Mouse (Mus musculus) midbrain, embryonic 13.5 days (tissue): ENCODE data around the gene Dpt. TPM values are rescaled to one million over a fixed set of nuclear protein-coding genes. Genes with fewer than 3 reads are reported as not detected.
A peak's percentile ranks its signal among the peaks of the same experiment; 100 is the strongest.
"Not testable (repeated sequence)": the region's sequence is repeated elsewhere in the genome, so short reads cannot be mapped to it uniquely, and the experiment has no call there.

Experiments used
- ATAC-seq: fragments of 200-750 bp; cut with Nextera tagmentation; 2 replicates; pipeline ENCODE4 v1.8.0; 2017; ENCODE audit warnings: mild to moderate bottlenecking, moderate TSS enrichment, moderate library complexity
- H3K27ac ChIP-seq: fragments of 300-500 bp; sonication (generic); 2 replicates; pipeline ENCODE4 v1.5.1; 2015; ENCODE audit warnings: inconsistent platforms, mild to moderate bottlenecking, moderate library complexity
- H3K27me3 ChIP-seq: fragments of 300-500 bp; sonication (generic); 2 replicates; pipeline ENCODE4 v1.6.1; 2015; ENCODE audit warnings: mild to moderate bottlenecking, inconsistent platforms
- H3K36me3 ChIP-seq: fragments of 300-500 bp; sonication (generic); 2 replicates; pipeline ENCODE4 v1.6.1; 2015; ENCODE audit warnings: mild to moderate bottlenecking, inconsistent platforms
- H3K4me1 ChIP-seq: fragments of 300-500 bp; sonication (generic); replicated peaks from 2 replicates; pipeline ENCODE4 v1.6.1; 2015; ENCODE audit warnings: inconsistent platforms
- H3K4me2 ChIP-seq: fragments of 300-500 bp; sonication (generic); replicated peaks from 2 replicates; pipeline ENCODE4 v1.6.1; 2015; ENCODE audit warnings: moderate library complexity, mild to moderate bottlenecking, inconsistent platforms
- H3K4me3 ChIP-seq: fragments of 300-500 bp; sonication (generic); replicated peaks from 2 replicates; pipeline ENCODE4 v1.5.1; 2015; ENCODE audit warnings: mild to moderate bottlenecking, inconsistent platforms
- H3K9ac ChIP-seq: fragments of 300-500 bp; sonication (generic); replicated peaks from 2 replicates; pipeline ENCODE4 v1.6.1; 2015; ENCODE audit warnings: mild to moderate bottlenecking, inconsistent platforms
- H3K9me3 ChIP-seq: fragments of 300-500 bp; sonication (generic); 2 replicates; pipeline ENCODE4 v1.6.1; 2016; ENCODE audit warnings: mild to moderate bottlenecking, inconsistent platforms
- WGBS: fragments of 180-500 bp; shearing (Covaris S2); methylation state at CpG from one replicate; pipeline ENCODE4 v1.1.7; 2015; 5-methylcytosine and 5-hydroxymethylcytosine counted together
- polyA plus RNA-seq: library from polyadenylated mRNA; unstranded; fragments of >200 nt; fragmentation: Nextera tagmentation; extraction: Ambion mirVana; gene quantifications from 2 replicates; pipeline ENCODE4 v1.2.1, GENCODE M21; 2015

Dpt gene
- polyA plus RNA-seq, 1 experiment from 2014 or later, result not detected

DNA sequence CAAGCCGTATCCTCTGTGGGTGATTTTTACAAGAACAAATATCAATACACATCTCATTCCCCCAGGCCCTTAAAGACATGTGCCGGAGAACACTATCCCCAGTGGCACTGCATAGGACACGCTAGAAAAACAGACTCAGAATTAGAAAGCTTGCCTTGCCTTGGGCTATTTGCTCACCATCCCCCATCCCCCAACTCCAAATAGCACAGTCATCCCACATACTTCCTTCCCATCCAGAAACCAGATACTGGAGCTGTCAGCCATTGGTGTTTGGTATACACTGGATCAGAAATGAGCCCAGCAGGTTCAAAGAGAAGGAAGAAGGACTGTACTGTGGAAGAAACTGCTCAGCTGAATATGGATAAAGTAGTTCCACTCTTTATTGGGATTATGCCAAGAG is 25.4 kb downstream of the Dpt start:
- 65% methylated on average over 3 of the region's 3 CpGs for WGBS
- H3K27me3 ChIP-seq, result no peaks in the 10 kb centered on the region
- H3K9me3 ChIP-seq, result no peaks in the 10 kb centered on the region
- H3K27ac ChIP-seq, result no peak overlapping the region; the same call in 1 of the 2 replicates
- no peak overlapping the region for H3K4me3 ChIP-seq
- H3K4me1 ChIP-seq, result peaks cover 13% of the 10 kb centered on the region; the same call in 1 of the 2 replicates
- ATAC-seq, result peak; percentile 70
- H3K4me2 ChIP-seq, result no peak overlapping the region
- no peak overlapping the region for H3K9ac ChIP-seq
- H3K36me3 ChIP-seq, result no peaks in the 10 kb centered on the region

DNA sequence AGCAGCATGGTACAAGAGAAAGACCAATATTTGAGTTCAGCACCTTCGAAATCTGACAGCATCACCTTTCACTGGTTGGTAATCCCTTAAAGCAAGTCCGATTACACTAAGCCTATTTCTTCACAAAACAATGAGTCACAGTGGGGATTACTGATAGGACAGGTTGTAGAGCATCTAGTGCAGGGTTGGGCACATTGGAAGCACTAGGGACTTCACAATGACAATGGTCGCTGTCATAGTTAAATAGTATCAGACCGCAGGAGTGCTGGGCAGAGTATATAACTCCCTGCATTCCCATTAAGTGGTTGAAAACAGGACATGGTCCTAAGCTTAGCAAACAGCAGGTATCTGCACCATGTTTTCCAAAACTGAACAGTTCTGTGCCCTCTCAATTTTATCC is 25.8 kb downstream of the Dpt start:
- Histone ChIP-seq H3K27me3 (no peaks in the 10 kb centered on the region), H3K4me2 (no peak overlapping the region), H3K9ac (no peak overlapping the region), H3K9me3 (no peaks in the 10 kb centered on the region), H3K36me3 (no peaks in the 10 kb centered on the region), H3K4me1 (peaks cover 13% of the 10 kb centered on the region; the same call in 1 of the 2 replicates), H3K27ac (no peak overlapping the region; the same call in 1 of the 2 replicates), H3K4me3 (no peak overlapping the region)
- whole genome bisulfite sequencing, result 57% methylated on average over 4 of the region's 4 CpGs
- ATAC-seq, result peak; percentile 53

DNA sequence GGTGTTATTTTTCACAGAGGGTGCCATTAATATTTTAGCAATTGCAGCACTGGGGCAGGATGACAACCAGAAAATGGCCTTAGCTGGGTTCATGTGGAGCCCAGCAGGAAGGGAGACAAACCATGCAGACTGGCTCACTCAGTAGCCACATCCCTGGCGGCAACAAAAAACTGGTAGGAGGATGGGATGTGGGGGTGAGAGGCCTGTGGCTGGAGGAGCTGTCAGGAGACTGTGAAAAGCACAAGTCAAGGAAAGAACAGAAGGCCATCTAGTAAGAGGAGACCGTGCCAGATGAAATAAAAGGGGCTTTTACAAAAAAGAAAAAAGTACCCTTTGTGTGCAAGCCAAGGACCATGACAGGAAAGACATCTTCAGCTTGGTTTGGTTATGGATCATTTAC is 28.5 kb downstream of the Dpt start:
- no peak overlapping the region for H3K4me3 ChIP-seq
- ATAC-seq, result no peak
- H3K27ac ChIP-seq, result no peak overlapping the region
- H3K4me2 ChIP-seq, result no peak overlapping the region
- no peaks in the 10 kb centered on the region for H3K36me3 ChIP-seq
- WGBS, result 30% methylated on average over 2 of the region's 2 CpGs
- no peaks in the 10 kb centered on the region for H3K27me3 ChIP-seq
- H3K4me1 ChIP-seq, result peaks cover 13% of the 10 kb centered on the region; the same call in 1 of the 2 replicates
- no peaks in the 10 kb centered on the region for H3K9me3 ChIP-seq
- H3K9ac ChIP-seq, result no peak overlapping the region

DNA sequence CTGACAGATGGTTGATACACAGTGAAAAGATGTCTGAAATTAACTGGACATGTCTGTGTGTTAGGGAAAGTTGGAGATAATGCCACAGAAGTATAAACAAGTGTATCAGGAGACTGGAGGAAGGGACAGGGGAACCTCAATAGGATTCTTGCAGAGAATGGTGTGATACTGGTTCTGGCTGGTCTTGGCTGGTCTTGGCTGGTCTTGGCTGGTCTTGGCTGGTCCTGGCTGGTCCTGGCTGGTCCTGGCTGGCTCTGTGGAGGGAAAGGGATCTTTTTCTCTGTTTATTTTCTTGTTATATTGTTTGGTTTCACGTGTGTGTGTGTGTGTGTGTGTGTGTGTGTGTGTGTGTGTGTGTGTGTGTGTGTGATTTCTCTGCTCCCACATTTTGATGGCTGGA is 33.4 kb downstream of the Dpt start:
- WGBS, result 67% methylated on average over 1 of the region's 1 CpGs
- no peaks in the 10 kb centered on the region for H3K9me3 ChIP-seq

DNA sequence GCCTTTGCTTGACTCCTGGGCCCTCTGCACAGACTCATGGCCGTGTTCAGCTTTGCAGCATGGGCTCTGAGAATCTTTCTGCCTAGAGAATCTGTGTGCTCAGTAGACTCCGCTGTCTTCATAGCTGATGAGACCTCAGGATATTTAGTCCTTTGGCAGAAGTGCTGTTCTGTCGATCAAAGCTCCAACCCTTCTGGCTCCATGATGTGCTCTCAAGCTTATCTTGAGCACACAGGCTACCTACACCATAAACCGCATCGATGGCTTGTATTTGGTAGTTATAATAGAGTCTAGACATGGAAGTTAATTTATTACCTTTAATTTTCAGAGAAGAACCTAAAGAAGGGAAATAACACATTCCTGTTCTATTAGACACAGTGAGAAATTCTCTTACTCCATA is 36.0 kb downstream of the Dpt start:
- H3K4me2 ChIP-seq, result no peak overlapping the region
- no peaks in the 10 kb centered on the region for H3K36me3 ChIP-seq
- no peaks in the 10 kb centered on the region for H3K27me3 ChIP-seq
- no peaks in the 10 kb centered on the region for H3K4me1 ChIP-seq
- H3K9me3 ChIP-seq, result no peaks in the 10 kb centered on the region
- H3K27ac ChIP-seq, result no peak overlapping the region
- H3K4me3 ChIP-seq, result no peak overlapping the region
- WGBS, result 89% methylated on average over 5 of the region's 5 CpGs
- ATAC-seq, result no peak
- H3K9ac ChIP-seq, result no peak overlapping the region

More for the DNA sequence above, 33.4 kb downstream of the Dpt start:
- Histone ChIP-seq H3K36me3 (no peaks in the 10 kb centered on the region), H3K27ac (no peak overlapping the region), H3K4me3 (no peak overlapping the region), H3K4me2 (no peak overlapping the region), H3K4me1 (0 out of 2 replicates have a peak, but pooled peaks cover 1% of the 10 kb centered on the region), H3K9ac (no peak overlapping the region), H3K27me3 (no peaks in the 10 kb centered on the region)
- no peak for ATAC-seq

DNA sequence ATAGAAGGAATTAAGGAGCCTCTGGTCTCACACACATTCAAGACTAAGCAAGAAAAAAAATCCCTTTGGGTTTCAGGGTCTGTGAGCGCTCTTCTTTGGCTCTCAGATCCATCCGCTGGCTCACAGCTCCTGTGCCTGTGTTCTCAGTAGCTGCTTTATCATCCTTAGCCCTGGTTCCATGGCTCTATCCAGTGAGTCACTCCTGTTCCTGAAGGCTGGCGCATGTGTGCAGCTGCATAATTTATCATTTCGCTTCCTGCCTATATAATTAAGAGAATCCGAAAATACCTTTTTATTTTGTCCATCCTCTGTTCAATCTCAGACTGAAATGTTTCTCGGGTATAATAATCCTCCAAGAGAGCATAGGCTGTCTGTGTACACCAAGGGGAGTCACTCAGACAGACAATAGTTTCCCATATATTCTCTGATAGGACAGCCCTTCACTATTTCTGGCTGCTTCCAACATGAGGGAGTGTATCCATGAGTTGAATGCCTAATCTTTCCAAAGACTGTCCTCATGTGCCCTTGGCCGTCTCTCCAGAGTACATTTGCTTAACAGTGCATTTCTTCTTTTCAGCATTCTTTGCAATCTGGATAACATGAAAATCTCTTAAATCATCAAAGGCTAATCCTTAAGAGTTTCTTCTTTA is 52.3 kb downstream of the Dpt start:
- H3K4me3 ChIP-seq, result no peak overlapping the region
- H3K9ac ChIP-seq, result no peak overlapping the region
- H3K4me2 ChIP-seq, result no peak overlapping the region
- WGBS, result 87% methylated on average over 7 of the region's 7 CpGs
- ATAC-seq, result no peak
- no peaks in the 10 kb centered on the region for H3K36me3 ChIP-seq
- no peaks in the 10 kb centered on the region for H3K4me1 ChIP-seq
- H3K27me3 ChIP-seq, result no peaks in the 10 kb centered on the region
- no peaks in the 10 kb centered on the region for H3K9me3 ChIP-seq
- H3K27ac ChIP-seq, result no peak overlapping the region

DNA sequence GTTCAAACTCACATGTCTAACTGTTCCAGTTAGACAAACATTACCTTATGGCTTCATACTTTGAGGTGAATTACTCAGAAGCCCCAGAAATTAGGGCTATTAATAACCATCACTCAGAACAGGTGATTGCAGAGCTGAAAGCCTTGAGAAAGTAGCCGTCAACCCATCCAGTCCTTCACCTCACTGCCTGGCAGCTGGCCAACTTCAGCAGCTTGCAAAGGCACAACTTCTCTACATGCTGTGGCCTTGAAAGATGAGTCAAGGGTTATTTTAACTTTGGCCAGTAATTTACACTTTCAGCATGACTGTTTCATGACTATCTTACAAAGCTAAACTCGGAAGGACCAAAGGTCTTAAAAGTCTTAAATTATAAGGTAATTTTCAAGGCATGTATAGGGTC is 59.3 kb downstream of the Dpt start:
- not testable (repeated sequence) for H3K4me2 ChIP-seq, H3K4me1 ChIP-seq, ATAC-seq, H3K27me3 ChIP-seq, H3K9ac ChIP-seq, H3K4me3 ChIP-seq, H3K36me3 ChIP-seq, H3K27ac ChIP-seq, H3K9me3 ChIP-seq
- WGBS, result 83% methylated on average over 2 of the region's 2 CpGs

DNA sequence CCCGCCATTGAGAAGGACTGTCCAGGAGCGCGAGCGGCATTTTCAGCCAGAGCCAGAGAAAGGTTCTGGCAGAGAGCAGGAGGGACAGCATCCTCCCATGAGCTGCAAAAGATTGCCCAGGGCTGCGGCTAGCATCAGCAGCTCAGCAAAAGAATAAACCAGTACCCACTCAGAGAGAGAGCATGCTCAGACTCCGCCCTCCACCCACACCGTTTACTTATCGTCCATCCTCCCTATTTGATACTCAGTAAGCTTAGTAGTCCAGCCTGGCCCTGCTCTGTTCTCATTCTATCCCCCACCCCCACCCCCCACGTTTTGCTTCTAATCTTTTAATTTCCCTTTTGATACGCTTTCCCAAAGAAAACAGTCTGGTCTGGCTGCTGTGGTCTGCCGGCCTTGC is 63.5 kb downstream of the Dpt start:
- ATAC-seq, result peak; percentile 70
- Histone ChIP-seq H3K9ac (no peak overlapping the region), H3K4me3 (no peak overlapping the region), H3K4me1 (peaks cover 8% of the 10 kb centered on the region; the same call in 1 of the 2 replicates), H3K27me3 (no peaks in the 10 kb centered on the region), H3K36me3 (no peaks in the 10 kb centered on the region), H3K9me3 (no peaks in the 10 kb centered on the region), H3K27ac (no peak overlapping the region), H3K4me2 (0 out of 2 replicates have a peak overlapping the region, but pooled peaks have one; percentile 5)
- 66% methylated on average over 11 of the region's 11 CpGs for WGBS

DNA sequence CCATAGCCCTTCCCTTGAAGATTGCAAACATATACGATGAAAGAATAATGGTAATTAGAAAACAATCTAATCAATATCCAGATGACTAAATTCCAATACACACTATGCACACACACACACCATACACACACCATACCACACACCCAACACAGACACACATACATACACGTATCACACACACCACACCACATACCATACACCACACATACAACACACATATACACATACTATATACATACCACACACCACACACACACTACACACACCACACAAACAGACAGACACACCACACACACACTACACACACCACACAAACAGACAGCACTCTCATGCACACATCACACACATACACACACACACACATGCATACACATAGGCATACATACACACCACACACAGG is 64.3 kb downstream of the Dpt start:
- peaks cover 8% of the 10 kb centered on the region; the same call in 1 of the 2 replicates for H3K4me1 ChIP-seq
- no peaks in the 10 kb centered on the region for H3K9me3 ChIP-seq
- no peak overlapping the region for H3K4me3 ChIP-seq
- no peaks in the 10 kb centered on the region for H3K27me3 ChIP-seq
- ATAC-seq, result peak; percentile 57; the same call in 1 of the 2 replicates
- H3K4me2 ChIP-seq, result no peak overlapping the region
- 85% methylated on average over 2 of the region's 2 CpGs for WGBS
- H3K27ac ChIP-seq, result no peak overlapping the region
- H3K9ac ChIP-seq, result no peak overlapping the region
- H3K36me3 ChIP-seq, result no peaks in the 10 kb centered on the region

DNA sequence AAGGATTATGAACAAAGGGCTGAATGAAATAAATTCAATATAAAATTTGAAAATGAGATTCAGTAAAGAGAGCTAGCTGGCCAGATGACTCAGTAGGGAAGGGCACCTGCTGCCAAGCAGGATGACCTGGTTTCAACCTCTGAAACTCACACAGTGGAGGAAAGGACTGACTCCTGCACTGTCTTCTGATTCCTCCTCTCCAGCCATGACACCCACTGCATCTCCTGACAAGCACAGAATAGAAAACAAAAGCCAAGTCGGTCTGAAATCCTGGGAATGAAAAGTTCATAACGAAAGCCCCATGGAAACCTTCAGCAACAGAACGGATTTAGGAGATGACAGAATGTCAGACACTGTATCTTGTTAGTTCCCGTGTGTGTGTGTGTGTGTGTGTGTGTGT is 65.1 kb downstream of the Dpt start:
- no peak overlapping the region for H3K4me3 ChIP-seq
- ATAC-seq, result no peak
- H3K27me3 ChIP-seq, result no peaks in the 10 kb centered on the region
- 74% methylated on average over 4 of the region's 4 CpGs for WGBS
- peaks cover 8% of the 10 kb centered on the region; the same call in 1 of the 2 replicates for H3K4me1 ChIP-seq
- H3K27ac ChIP-seq, result no peak overlapping the region
- H3K9ac ChIP-seq, result no peak overlapping the region
- no peaks in the 10 kb centered on the region for H3K9me3 ChIP-seq
- H3K4me2 ChIP-seq, result no peak overlapping the region
- H3K36me3 ChIP-seq, result no peaks in the 10 kb centered on the region

DNA sequence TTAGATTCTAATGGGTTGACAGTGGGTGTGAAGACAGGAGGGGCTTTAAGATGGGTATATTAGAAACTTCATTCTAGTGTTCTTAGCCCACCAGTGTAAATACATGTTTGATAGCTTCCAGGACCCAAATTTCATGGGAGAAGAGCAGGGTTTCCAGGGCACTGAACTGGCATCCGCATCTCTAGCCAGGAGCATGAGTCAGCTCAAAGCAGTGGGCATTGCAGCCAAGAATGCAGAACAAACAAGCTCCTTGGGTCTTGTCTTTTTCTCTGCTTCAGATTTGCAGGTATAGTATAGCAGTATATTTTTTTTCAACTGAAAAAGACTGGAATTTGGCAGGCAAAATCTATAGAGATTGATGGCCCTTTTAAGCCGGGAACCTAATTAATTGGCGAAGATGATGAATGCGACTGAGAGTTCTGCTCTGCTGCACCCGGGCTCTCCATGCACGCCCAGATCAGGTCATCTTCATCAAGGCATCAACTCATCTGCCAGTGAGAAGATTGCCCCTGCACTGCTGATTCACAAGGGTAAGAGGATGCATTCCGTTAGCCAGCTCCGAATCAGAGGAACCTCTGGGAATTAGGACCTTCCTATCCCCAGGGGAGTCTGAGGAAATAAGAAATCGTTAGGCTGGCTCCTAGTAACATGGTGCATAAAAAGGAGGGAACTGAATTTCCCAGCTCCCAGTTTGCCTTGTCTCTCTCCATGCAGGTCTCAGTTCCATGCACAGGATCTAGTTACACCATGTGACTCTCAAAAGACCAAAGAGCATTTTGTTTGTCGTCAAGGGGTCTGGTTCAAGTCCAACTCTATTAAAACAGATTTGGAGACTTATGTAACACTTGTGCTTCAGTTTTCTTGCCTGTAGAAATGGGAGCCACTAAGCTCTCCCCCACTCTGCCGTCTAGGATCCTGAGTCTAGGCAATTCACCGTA is 66.8 kb downstream of the Dpt start:
- H3K4me1 ChIP-seq, result peaks cover 8% of the 10 kb centered on the region; the same call in 1 of the 2 replicates
- H3K9ac ChIP-seq, result no peak overlapping the region
- no peaks in the 10 kb centered on the region for H3K27me3 ChIP-seq
- H3K4me3 ChIP-seq, result no peak overlapping the region
- WGBS, result 68% methylated on average over 12 of the region's 12 CpGs
- no peak for ATAC-seq
- no peaks in the 10 kb centered on the region for H3K36me3 ChIP-seq
- no peak overlapping the region for H3K27ac ChIP-seq
- no peak overlapping the region for H3K4me2 ChIP-seq
- no peaks in the 10 kb centered on the region for H3K9me3 ChIP-seq

DNA sequence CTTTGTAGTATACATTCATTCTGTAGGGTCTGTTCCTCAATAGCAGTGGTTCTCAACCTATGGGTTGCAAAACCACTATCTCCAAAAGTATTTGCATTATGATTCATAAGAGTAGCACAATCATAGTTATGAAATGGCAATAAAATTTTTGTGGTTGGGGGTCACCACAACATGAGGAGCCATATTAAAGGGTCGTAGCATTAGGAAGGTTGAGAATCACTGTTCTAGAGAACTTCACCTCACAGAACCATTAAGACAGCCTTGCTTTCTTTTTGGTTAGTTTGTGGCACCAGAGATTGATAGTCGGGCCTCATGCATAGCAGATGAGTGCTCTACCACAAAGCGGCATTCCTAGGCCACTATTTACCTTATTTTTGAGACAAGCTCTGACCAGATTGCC is 68.2 kb downstream of the Dpt start:
- WGBS, result 95% methylated on average over 3 of the region's 3 CpGs
- Histone ChIP-seq H3K36me3 (no peaks in the 10 kb centered on the region), H3K4me1 (peaks cover 8% of the 10 kb centered on the region; the same call in 1 of the 2 replicates), H3K27me3 (no peaks in the 10 kb centered on the region), H3K9ac (no peak overlapping the region), H3K27ac (no peak overlapping the region), H3K4me3 (no peak overlapping the region), H3K4me2 (no peak overlapping the region), H3K9me3 (no peaks in the 10 kb centered on the region)
- no peak for ATAC-seq
